Mouse (Mus musculus) stomach, embryonic 16.5 days (tissue): Measurements from ENCODE around the gene Mus81. TPM values are rescaled to one million over a fixed set of nuclear protein-coding genes. Genes with fewer than 3 reads are reported as not detected.

Source experiments
- ATAC-seq: fragments of 200-750 bp; cut with Nextera tagmentation; 2 replicates; pipeline ENCODE4 v1.8.0; 2017; ENCODE audit warnings: moderate number of reproducible peaks, moderate TSS enrichment; ENCODE audit not compliant: insufficient read depth, low FRiP score
- H3K27ac ChIP-seq: fragments of 300-500 bp; sonication (generic); 2 replicates; pipeline ENCODE4 v1.5.1; 2014; ENCODE audit warnings: low read length
- H3K27me3 ChIP-seq: fragments of 300-500 bp; sonication (generic); 2 replicates; pipeline ENCODE4 v1.6.1; 2014; ENCODE audit warnings: low read length, control low read depth, mixed read lengths; ENCODE audit not compliant: control insufficient read depth, insufficient read depth
- H3K36me3 ChIP-seq: fragments of 300-500 bp; sonication (generic); 2 replicates; pipeline ENCODE4 v1.6.1; 2014; ENCODE audit warnings: low read length; ENCODE audit not compliant: control insufficient read depth, insufficient read depth
- H3K4me1 ChIP-seq: fragments of 300-500 bp; sonication (generic); 2 replicates; pipeline ENCODE4 v1.6.1; 2014; ENCODE audit warnings: low read length, control low read depth, mixed read lengths; ENCODE audit not compliant: control insufficient read depth, insufficient read depth
- H3K4me2 ChIP-seq: fragments of 300-500 bp; sonication (generic); 2 replicates; pipeline ENCODE4 v1.6.1; 2014; ENCODE audit warnings: low read depth, low read length, mixed read lengths
- H3K4me3 ChIP-seq: fragments of 300-500 bp; sonication (generic); replicated peaks from 2 replicates; pipeline ENCODE4 v1.5.1; 2014; ENCODE audit warnings: mild to moderate bottlenecking, low read length
- H3K9ac ChIP-seq: fragments of 300-500 bp; sonication (generic); 2 replicates; pipeline ENCODE4 v1.6.1; 2014; ENCODE audit warnings: low read length
- H3K9me3 ChIP-seq: fragments of 300-500 bp; sonication (generic); replicated peaks from 2 replicates; pipeline ENCODE4 v1.6.1; 2016; ENCODE audit warnings: low read length, control low read depth; ENCODE audit not compliant: control insufficient read depth
- WGBS: fragments of 180-500 bp; shearing (Covaris S2); extraction: QIAGEN DNeasy Blood & Tissue Kit; methylation state at CpG from one replicate; pipeline ENCODE4 v1.1.7; 2014; 5-methylcytosine and 5-hydroxymethylcytosine counted together
- polyA plus RNA-seq: library from polyadenylated mRNA; unstranded; fragments of >200 nt; fragmentation: Nextera tagmentation; extraction: Ambion mirVana; gene quantifications from 2 replicates; pipeline ENCODE4 v1.2.1, GENCODE M21; 2015

The Mus81 gene
- polyA plus RNA-seq, 1 experiment from 2014 or later: 36.5 TPM

- H3K4me2 ChIP-seq: no peak overlapping the region
- H3K4me3 ChIP-seq: no peak overlapping the region
- H3K9ac ChIP-seq: no peak overlapping the region
- H3K27me3 ChIP-seq: no peaks in the 10 kb centered on the region
- ATAC-seq: no peak
- H3K4me1 ChIP-seq: peaks cover 14% of the 10 kb centered on the region
- H3K36me3 ChIP-seq: peaks cover 29% of the 10 kb centered on the region
- H3K27ac ChIP-seq: no peak overlapping the region
- H3K9me3 ChIP-seq: no peaks in the 10 kb centered on the region
- WGBS: 94% methylated on average over 8 of the region's 8 CpGs
Measured at GRCm38 (mm10) chr19:5465037-5465436, 23.2 kb downstream of the Mus81 start.

GRCm38 (mm10) chr19:5463791-5464562 is 24.2 kb downstream of the Mus81 start:
- peaks cover 29% of the 10 kb centered on the region for H3K36me3 ChIP-seq
- peaks cover 17% of the 10 kb centered on the region for H3K4me1 ChIP-seq
- WGBS: 35% methylated on average over 15 of the region's 15 CpGs
- peak overlapping the region; percentile 14; the same call in 1 of the 2 replicates for H3K27ac ChIP-seq
- H3K4me3 ChIP-seq: peak overlapping the region; percentile 25
- H3K9me3 ChIP-seq: no peaks in the 10 kb centered on the region
- H3K27me3 ChIP-seq: no peaks in the 10 kb centered on the region
- peak; percentile 15; the same call in 1 of the 2 replicates for ATAC-seq
- peak overlapping the region; percentile 46 for H3K4me2 ChIP-seq
- H3K9ac ChIP-seq: peak overlapping the region; percentile 55

- 88% methylated on average over 9 of the region's 9 CpGs for WGBS
- no peak overlapping the region for H3K4me3 ChIP-seq
- H3K9ac ChIP-seq: no peak overlapping the region
- H3K4me2 ChIP-seq: no peak overlapping the region
- H3K36me3 ChIP-seq: peaks cover 29% of the 10 kb centered on the region
- no peak for ATAC-seq
- no peaks in the 10 kb centered on the region for H3K9me3 ChIP-seq
- H3K27ac ChIP-seq: no peak overlapping the region
- H3K27me3 ChIP-seq: no peaks in the 10 kb centered on the region
- H3K4me1 ChIP-seq: peaks cover 19% of the 10 kb centered on the region
Measured at GRCm38 (mm10) chr19:5463212-5463611, 25.0 kb downstream of the Mus81 start.

GRCm38 (mm10) chr19:5461411-5461810 is 26.8 kb downstream of the Mus81 start:
- Histone ChIP-seq H3K4me2 (peak overlapping the region; percentile 90), H3K4me3 (peak overlapping the region; percentile 76), H3K9ac (peak overlapping the region; percentile 82), H3K36me3 (peaks cover 29% of the 10 kb centered on the region), H3K27ac (no peak overlapping the region), H3K9me3 (no peaks in the 10 kb centered on the region), H3K4me1 (peaks cover 26% of the 10 kb centered on the region), H3K27me3 (no peaks in the 10 kb centered on the region)
- WGBS: 88% methylated on average over 6 of the region's 6 CpGs
- ATAC-seq: no peak

DNA sequence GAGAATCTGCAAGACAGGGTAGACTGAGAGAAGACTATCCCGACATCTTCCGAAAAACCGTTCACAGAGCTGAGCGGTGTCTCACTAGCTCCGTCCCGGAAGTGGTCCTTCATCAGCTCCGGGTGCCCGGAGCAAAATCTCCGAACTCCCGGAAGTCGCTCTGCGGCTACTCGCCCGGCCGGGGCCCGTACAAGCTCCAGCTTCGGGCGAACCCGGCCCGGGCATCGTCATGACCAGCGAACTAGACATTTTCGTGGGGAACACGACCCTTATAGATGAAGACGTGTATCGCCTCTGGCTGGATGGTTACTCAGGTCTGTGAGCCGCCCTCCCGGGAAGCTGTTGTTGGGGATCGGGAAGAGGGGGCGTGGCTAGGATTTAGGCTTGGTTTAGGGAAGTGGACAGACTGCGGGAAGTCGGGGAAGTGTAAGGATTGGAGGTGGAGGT is 27.7 kb downstream of the Mus81 start, which contains the start of gene Fibp:
Fibp (plus strand) TSS at position 151 of the 447 bp plus-strand sequence.
- peak; percentile 59 for ATAC-seq
- H3K27ac ChIP-seq: 0 out of 2 replicates have a peak within 1 kb of the TSS, but pooled peaks have one; percentile 65
- peak within 1 kb of the TSS; percentile 82 for H3K9ac ChIP-seq
- peak within 1 kb of the TSS; percentile 76 for H3K4me3 ChIP-seq
- under 1% methylated on average over 32 of the region's 32 CpGs for WGBS
- H3K9me3 ChIP-seq: no peaks in the 10 kb centered on the region
- H3K27me3 ChIP-seq: no peaks in the 10 kb centered on the region
- peak within 1 kb of the TSS; percentile 90 for H3K4me2 ChIP-seq
- H3K36me3 ChIP-seq: peaks cover 25% of the 10 kb centered on the region
- peaks cover 35% of the 10 kb centered on the region for H3K4me1 ChIP-seq

DNA sequence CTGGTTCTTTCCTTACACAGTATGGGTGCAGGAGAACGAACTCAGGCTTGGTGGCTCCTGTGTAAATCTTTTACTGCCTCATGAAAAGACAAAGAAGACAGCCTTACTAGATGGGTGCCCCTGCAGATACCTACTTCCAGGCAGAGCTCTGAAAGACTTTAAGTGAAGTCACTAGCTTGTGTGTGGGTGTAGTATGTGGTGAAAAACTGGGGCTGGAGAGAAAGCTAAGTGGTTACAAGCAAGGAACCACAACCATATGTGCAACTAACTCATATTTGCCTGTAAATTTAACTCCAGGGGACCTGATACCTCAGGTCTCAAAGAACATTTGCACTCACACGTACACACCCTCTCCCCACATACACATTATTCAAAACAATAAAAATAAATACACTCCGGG is 28.3 kb downstream of the Mus81 start:
- H3K4me2 ChIP-seq: peak overlapping the region; percentile 90
- no peak overlapping the region for H3K27ac ChIP-seq
- H3K9me3 ChIP-seq: no peaks in the 10 kb centered on the region
- H3K4me3 ChIP-seq: peak overlapping the region; percentile 76
- peaks cover 41% of the 10 kb centered on the region for H3K4me1 ChIP-seq
- no peaks in the 10 kb centered on the region for H3K27me3 ChIP-seq
- 28% methylated on average over 3 of the region's 3 CpGs for WGBS
- H3K36me3 ChIP-seq: peaks cover 20% of the 10 kb centered on the region
- peak overlapping the region; percentile 82 for H3K9ac ChIP-seq
- no peak for ATAC-seq

DNA sequence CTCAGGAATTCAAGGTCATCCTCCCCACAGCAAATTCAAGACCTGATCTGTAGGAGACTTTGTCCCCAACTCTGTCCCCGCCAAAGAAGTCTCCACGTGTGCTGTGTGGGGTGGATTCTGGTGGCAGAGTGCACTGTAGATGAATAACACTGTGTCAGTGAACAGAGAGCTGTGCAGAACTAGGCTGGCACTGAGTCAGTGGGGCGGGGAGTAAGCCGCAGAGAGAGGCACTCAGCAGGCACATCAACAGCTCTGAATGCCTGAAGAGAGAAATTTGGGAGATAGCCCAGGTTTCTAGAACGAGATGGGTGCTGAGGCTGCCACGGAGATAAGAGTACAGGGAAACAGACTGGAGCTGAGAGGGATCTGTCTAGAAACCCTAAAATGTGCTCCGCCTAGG is 29.2 kb downstream of the Mus81 start:
- no peak for ATAC-seq
- H3K4me1 ChIP-seq: peaks cover 40% of the 10 kb centered on the region
- no peak overlapping the region for H3K4me3 ChIP-seq
- H3K4me2 ChIP-seq: no peak overlapping the region
- no peaks in the 10 kb centered on the region for H3K9me3 ChIP-seq
- no peaks in the 10 kb centered on the region for H3K27me3 ChIP-seq
- WGBS: 74% methylated on average over 7 of the region's 7 CpGs
- H3K36me3 ChIP-seq: peaks cover 18% of the 10 kb centered on the region
- H3K27ac ChIP-seq: no peak overlapping the region
- no peak overlapping the region for H3K9ac ChIP-seq

GRCm38 (mm10) chr19:5457746-5458442 is 30.3 kb downstream of the Mus81 start, which contains the start of gene Ccdc85b:
Gene Ccdc85b (minus strand): TSS chr19:5457894.
- Histone ChIP-seq H3K27ac (peak within 1 kb of the TSS; percentile 91), H3K36me3 (peaks cover 7% of the 10 kb centered on the region), H3K4me3 (peak within 1 kb of the TSS; percentile 75), H3K4me1 (peaks cover 37% of the 10 kb centered on the region), H3K9me3 (no peaks in the 10 kb centered on the region), H3K4me2 (peak within 1 kb of the TSS; percentile 83), H3K27me3 (no peaks in the 10 kb centered on the region), H3K9ac (peak within 1 kb of the TSS; percentile 88)
- WGBS: 11% methylated on average over 14 of the region's 14 CpGs
- ATAC-seq: no peak
